Mouse (Mus musculus) frontal cortex, postnatal 10 days (tissue): Measurements from ENCODE around the gene Mxra7.

Source experiments
- DNase-seq, 2 experiments: peaks; one replicate each; pipeline ENCODE4 v3.0.0; 2022; ENCODE audit warnings: low spot score in 2 of 2, mixed read lengths in 1 of 2

The Mxra7 gene

GRCm38 (mm10) chr11:116784221-116784620 lies 43.6 kb downstream of the Mxra7 start:
- no peak for DNase-seq

- DNase-seq = no peak
These were observed 45.1 kb downstream of the Mxra7 start for GRCm38 (mm10) chr11:116782737-116783145.

GRCm38 (mm10) chr11:116775407-116775806 lies 52.4 kb downstream of the Mxra7 start, which contains the start of gene St6galnac1:
Gene St6galnac1, minus strand, starts transcription at chr11:116775507.
- no peak for DNase-seq

- DNase-seq = no peak
These were observed 54.6 kb downstream of the Mxra7 start for GRCm38 (mm10) chr11:116773205-116773604.

- no peak for DNase-seq
These were observed 58.0 kb downstream of the Mxra7 start for GRCm38 (mm10) chr11:116769873-116770272.

- no peak for DNase-seq
These were observed 62.9 kb downstream of the Mxra7 start for GRCm38 (mm10) chr11:116764946-116765345.

GRCm38 (mm10) chr11:116764346-116764745 lies 63.5 kb downstream of the Mxra7 start:
- no peak for DNase-seq

- DNase-seq = no peak
These were observed 72.7 kb downstream of the Mxra7 start for GRCm38 (mm10) chr11:116755191-116755590.

- DNase-seq = no peak
These were observed 74.0 kb downstream of the Mxra7 start for GRCm38 (mm10) chr11:116753674-116754470.
